Mouse (Mus musculus) midbrain, embryonic 13.5 days (tissue): ENCODE data around the gene Gm28372. TPM values are rescaled to one million over a fixed set of nuclear protein-coding genes. Genes with fewer than 3 reads are reported as not detected.
A peak's percentile ranks its signal among the peaks of the same experiment; 100 is the strongest.
"Not testable (repeated sequence)": the region's sequence is repeated elsewhere in the genome, so short reads cannot be mapped to it uniquely, and the experiment has no call there.

Source experiments
- ATAC-seq: fragments of 200-750 bp; cut with Nextera tagmentation; 2 replicates; pipeline ENCODE4 v1.8.0; 2017; ENCODE audit warnings: mild to moderate bottlenecking, moderate TSS enrichment, moderate library complexity
- H3K27ac ChIP-seq: fragments of 300-500 bp; sonication (generic); 2 replicates; pipeline ENCODE4 v1.5.1; 2015; ENCODE audit warnings: inconsistent platforms, mild to moderate bottlenecking, moderate library complexity
- H3K27me3 ChIP-seq: fragments of 300-500 bp; sonication (generic); 2 replicates; pipeline ENCODE4 v1.6.1; 2015; ENCODE audit warnings: mild to moderate bottlenecking, inconsistent platforms
- H3K36me3 ChIP-seq: fragments of 300-500 bp; sonication (generic); 2 replicates; pipeline ENCODE4 v1.6.1; 2015; ENCODE audit warnings: mild to moderate bottlenecking, inconsistent platforms
- H3K4me1 ChIP-seq: fragments of 300-500 bp; sonication (generic); replicated peaks from 2 replicates; pipeline ENCODE4 v1.6.1; 2015; ENCODE audit warnings: inconsistent platforms
- H3K4me2 ChIP-seq: fragments of 300-500 bp; sonication (generic); replicated peaks from 2 replicates; pipeline ENCODE4 v1.6.1; 2015; ENCODE audit warnings: moderate library complexity, mild to moderate bottlenecking, inconsistent platforms
- H3K4me3 ChIP-seq: fragments of 300-500 bp; sonication (generic); replicated peaks from 2 replicates; pipeline ENCODE4 v1.5.1; 2015; ENCODE audit warnings: mild to moderate bottlenecking, inconsistent platforms
- H3K9ac ChIP-seq: fragments of 300-500 bp; sonication (generic); replicated peaks from 2 replicates; pipeline ENCODE4 v1.6.1; 2015; ENCODE audit warnings: mild to moderate bottlenecking, inconsistent platforms
- H3K9me3 ChIP-seq: fragments of 300-500 bp; sonication (generic); 2 replicates; pipeline ENCODE4 v1.6.1; 2016; ENCODE audit warnings: mild to moderate bottlenecking, inconsistent platforms
- WGBS: fragments of 180-500 bp; shearing (Covaris S2); methylation state at CpG from one replicate; pipeline ENCODE4 v1.1.7; 2015; 5-methylcytosine and 5-hydroxymethylcytosine counted together
- polyA plus RNA-seq: library from polyadenylated mRNA; unstranded; fragments of >200 nt; fragmentation: Nextera tagmentation; extraction: Ambion mirVana; gene quantifications from 2 replicates; pipeline ENCODE4 v1.2.1, GENCODE M21; 2015

The Gm28372 gene
- 0.17 TPM in 2 replicates for polyA plus RNA-seq

DNA sequence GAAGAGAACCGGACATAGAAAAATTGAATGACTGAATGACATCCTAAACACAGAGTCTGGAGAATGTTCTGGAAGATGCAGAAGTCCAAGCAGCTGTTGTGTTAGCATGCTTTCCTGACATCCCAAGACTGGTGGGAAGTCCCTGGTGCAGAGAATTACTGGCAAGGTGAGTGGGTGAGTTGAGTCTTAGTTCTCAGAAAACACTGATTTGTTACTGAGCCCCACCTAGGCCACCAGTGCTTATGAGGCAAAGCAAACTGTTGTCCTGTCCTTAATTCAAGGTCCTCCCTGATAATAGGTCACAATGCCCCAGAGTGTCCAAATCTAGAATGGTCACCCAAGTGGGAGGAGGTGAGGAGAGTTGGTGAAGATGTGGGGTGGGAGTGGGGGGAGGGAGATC, at the start of gene Gm28372, which contains the start of gene 1700020A23Rik:
Gene Gm28372 (plus strand): TSS at position 301 of the 400 bp plus-strand sequence.
Gene 1700020A23Rik (plus strand): TSS at position 321 of the 400 bp plus-strand sequence.
- Histone ChIP-seq H3K4me3 (no peak within 1 kb of the TSS), H3K36me3 (no peaks in the 10 kb centered on the region), H3K27ac (no peak within 1 kb of the TSS), H3K9ac (no peak within 1 kb of the TSS), H3K4me1 (no peaks in the 10 kb centered on the region), H3K27me3 (no peaks in the 10 kb centered on the region), H3K9me3 (no peaks in the 10 kb centered on the region), H3K4me2 (no peak within 1 kb of the TSS)
- WGBS: 89% methylated on average over 1 of the region's 1 CpGs
- ATAC-seq: no peak

DNA sequence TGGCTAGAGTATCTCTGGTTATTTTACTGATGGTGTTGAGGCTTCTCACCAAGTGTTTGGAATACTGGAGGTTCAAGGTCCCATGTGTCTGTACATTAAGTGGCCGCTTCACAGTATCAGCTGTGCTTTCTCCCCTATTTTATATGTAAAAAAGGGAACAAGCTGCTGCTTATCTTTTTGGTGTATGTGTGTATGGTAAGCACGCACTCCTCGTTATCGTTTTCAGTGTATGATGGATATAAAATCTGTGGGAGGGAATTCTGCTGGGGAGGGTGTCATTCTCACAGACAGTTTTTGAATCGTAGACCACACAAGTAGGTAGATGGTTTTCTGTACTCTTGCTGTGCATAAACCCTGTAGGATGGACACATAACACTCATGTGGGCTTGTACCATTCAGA, 47.5 kb upstream of the Gm28372 start:
- Histone ChIP-seq H3K4me2 (no peak overlapping the region), H3K36me3 (no peaks in the 10 kb centered on the region), H3K9ac (no peak overlapping the region), H3K9me3 (no peaks in the 10 kb centered on the region; the same call in 1 of the 2 replicates), H3K27me3 (peaks cover 33% of the 10 kb centered on the region), H3K4me1 (peaks cover 4% of the 10 kb centered on the region), H3K27ac (no peak overlapping the region), H3K4me3 (no peak overlapping the region)
- WGBS: 95% methylated on average over 5 of the region's 5 CpGs
- ATAC-seq: no peak

DNA sequence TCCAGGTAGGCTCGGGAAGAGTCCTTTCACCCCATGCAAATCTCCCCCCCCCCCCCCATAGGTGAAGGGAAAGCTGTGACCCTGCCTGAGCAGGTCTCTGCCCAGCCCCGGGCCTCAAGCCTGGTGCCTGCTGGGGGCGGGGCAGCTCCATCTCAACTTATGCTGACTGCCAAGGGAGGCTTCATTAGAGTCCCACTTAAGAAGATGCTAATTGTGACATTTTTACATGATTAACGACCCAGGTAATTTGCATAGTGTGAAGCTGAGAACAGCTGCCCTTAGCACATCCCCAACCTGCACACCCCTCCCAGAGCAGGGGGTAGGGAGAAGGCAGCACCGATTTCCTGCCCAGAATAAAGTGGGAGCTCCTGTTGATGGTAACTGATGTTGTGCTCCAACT, 46.2 kb upstream of the Gm28372 start:
- peaks cover 46% of the 10 kb centered on the region for H3K27me3 ChIP-seq
- ATAC-seq: peak; percentile 18; the same call in 1 of the 2 replicates
- H3K9me3 ChIP-seq: no peaks in the 10 kb centered on the region; the same call in 1 of the 2 replicates
- H3K4me3 ChIP-seq: no peak overlapping the region
- H3K4me2 ChIP-seq: no peak overlapping the region
- 22% methylated on average over 5 of the region's 5 CpGs for WGBS
- no peak overlapping the region for H3K9ac ChIP-seq
- H3K36me3 ChIP-seq: no peaks in the 10 kb centered on the region
- no peak overlapping the region for H3K27ac ChIP-seq
- peaks cover 4% of the 10 kb centered on the region; the same call in 1 of the 2 replicates for H3K4me1 ChIP-seq

DNA sequence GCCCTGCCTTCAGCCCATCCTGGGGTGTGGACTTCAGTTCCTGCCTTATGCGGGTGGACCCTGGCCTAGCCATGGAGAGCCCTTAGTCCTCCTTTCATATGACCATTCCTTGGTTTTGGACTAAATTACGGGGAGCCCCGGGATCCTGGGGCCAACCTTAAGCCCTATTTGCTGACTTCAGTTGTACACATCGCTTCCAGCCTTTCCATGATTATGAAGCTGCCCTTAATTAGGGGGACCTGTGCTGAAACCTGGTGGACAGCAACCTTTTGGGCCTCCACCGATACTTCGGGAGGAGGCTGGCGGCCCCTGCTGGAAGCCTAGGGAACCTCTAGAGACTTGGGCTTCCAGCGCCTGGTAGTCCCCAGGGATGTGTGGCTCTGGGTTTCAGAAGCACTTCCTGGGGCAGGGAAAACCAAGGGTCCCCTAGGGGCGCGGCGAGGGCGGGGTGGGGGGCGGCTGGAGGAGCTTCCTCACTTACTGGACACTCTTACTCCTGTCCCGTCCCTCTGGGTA, 42.5 kb upstream of the Gm28372 start:
- Histone ChIP-seq H3K9me3 (no peaks in the 10 kb centered on the region; the same call in 1 of the 2 replicates), H3K36me3 (no peaks in the 10 kb centered on the region), H3K4me1 (peaks cover 12% of the 10 kb centered on the region), H3K4me3 (no peak overlapping the region), H3K9ac (peak overlapping the region; percentile 8; the same call in 1 of the 2 replicates), H3K27ac (no peak overlapping the region), H3K27me3 (peaks cover 51% of the 10 kb centered on the region), H3K4me2 (no peak overlapping the region)
- ATAC-seq: peak; percentile 34; the same call in 1 of the 2 replicates
- WGBS: 4% methylated on average over 14 of the region's 14 CpGs

DNA sequence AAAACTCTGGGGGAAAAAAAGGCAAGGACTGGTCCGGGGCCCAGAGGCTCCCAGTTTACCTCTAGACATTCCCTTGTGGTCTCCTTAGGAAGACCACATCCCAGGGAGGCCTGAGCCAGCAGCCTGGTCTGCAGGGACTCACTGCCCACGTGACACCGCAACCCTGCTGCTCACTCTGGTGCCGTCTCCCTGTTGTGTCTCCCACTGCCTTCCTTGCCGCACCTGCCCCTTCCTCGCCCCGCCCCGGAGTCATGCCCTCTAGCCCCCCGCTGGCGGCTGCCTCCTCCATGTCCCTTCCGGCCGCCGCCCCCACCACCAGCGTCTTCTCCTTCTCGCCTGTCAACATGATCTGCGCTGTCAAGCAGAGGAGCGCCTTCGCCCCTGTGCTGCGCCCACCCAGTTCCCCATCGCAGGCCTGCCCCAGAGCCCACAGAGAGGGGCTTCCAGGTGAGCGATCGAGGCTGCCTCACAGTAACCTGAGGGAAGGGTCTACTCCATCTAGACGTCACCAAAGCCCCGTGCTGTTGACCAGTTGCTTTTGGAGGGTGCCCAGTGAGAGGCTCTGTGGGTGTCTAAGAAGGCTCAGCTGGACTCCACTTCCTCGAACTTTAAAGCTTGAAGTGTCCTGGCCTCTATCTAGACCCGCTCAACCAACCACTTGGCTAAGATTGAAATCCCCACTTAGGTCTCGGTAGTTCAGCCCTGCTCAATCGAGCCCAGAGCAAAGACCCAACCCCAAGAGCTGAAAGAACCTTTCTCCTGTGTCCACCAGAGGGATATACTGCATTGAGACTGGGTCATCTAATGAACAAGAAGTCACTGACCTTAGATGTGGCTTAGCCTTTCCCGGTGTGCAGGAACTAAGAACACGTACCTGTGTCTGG, 39.6 kb upstream of the Gm28372 start:
- 7% methylated on average over 29 of the region's 30 CpGs for WGBS
- Histone ChIP-seq H3K27ac (no peak overlapping the region), H3K4me1 (peaks cover 12% of the 10 kb centered on the region), H3K9ac (peak overlapping the region; percentile 54), H3K36me3 (no peaks in the 10 kb centered on the region), H3K4me2 (peak overlapping the region; percentile 55), H3K4me3 (peak overlapping the region; percentile 32), H3K27me3 (peaks cover 39% of the 10 kb centered on the region), H3K9me3 (no peaks in the 10 kb centered on the region)
- ATAC-seq: peak; percentile 62

DNA sequence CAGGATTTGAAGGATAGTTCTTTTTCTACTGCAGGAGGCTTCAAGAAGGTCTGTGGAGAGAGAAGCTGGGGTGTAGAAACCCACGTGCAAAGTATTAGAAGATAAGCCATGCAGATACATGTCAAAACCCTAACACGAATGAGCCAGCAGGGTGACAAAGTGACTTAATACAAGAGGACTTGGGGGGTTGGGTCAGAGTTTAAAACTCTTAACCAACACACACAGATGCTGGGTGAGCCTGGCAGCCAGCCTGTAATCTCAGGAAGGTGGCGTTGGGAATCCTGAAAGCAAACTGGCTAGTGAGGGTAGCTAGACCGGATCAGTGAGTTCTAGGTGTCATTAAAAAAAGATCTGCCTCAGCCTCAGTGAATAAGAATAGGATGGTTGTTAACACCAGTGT, 37.7 kb upstream of the Gm28372 start:
- no peak for ATAC-seq
- no peak overlapping the region for H3K9ac ChIP-seq
- H3K4me3 ChIP-seq: no peak overlapping the region
- H3K4me1 ChIP-seq: peaks cover 9% of the 10 kb centered on the region
- no peaks in the 10 kb centered on the region for H3K36me3 ChIP-seq
- WGBS: 74% methylated on average over 4 of the region's 4 CpGs
- H3K27ac ChIP-seq: no peak overlapping the region
- H3K4me2 ChIP-seq: no peak overlapping the region
- H3K9me3 ChIP-seq: no peaks in the 10 kb centered on the region
- peaks cover 19% of the 10 kb centered on the region for H3K27me3 ChIP-seq

DNA sequence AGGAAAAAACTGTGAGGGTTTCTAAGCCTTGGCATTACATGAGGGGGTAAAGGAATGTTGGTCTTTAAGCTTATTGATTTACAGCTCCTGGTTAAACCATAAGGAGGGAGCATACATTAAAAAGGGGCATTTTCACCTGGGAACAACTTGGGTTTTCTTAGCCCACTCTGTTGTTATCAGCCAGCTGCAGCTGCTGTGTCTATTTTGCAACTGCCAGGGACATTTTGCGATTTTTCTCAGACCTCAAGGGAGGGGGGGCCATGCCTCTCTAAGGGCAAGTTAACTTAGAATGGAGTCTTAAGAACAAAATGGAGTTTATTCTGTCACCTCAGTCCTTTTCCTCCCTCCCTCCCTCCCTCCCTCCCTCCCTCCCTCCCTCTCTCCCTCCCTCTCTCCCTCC, 32.0 kb upstream of the Gm28372 start:
- H3K36me3 ChIP-seq, H3K9ac ChIP-seq, ATAC-seq, H3K4me3 ChIP-seq, H3K4me1 ChIP-seq, H3K4me2 ChIP-seq, H3K27me3 ChIP-seq, H3K27ac ChIP-seq, H3K9me3 ChIP-seq: not testable (repeated sequence)
- 59% methylated on average over 1 of the region's 1 CpGs for WGBS

DNA sequence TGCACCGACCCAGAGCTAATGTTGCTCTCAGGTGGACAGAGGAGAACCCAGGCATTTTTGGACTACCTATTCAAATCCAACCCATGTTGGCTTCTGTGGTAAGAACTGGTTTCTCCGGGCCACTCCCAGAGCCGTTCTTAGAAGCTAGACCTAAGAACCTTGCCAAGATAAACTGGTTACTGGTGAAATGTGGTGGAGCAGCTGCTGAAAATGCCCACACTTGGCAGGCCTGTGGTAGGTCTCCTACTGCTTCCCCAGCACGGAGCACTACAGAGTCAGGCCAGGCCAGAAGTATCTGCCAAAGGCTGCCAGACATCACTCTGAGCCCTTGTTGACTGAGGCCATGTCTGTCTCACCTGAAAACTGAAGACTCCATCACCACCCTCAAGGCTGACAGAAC, 30.1 kb upstream of the Gm28372 start:
- H3K4me2 ChIP-seq: no peak overlapping the region
- H3K9me3 ChIP-seq: no peaks in the 10 kb centered on the region
- no peaks in the 10 kb centered on the region for H3K36me3 ChIP-seq
- H3K27me3 ChIP-seq: no peaks in the 10 kb centered on the region
- no peak for ATAC-seq
- WGBS: 84% methylated on average over 4 of the region's 4 CpGs
- H3K27ac ChIP-seq: no peak overlapping the region
- H3K4me3 ChIP-seq: no peak overlapping the region
- no peaks in the 10 kb centered on the region for H3K4me1 ChIP-seq
- H3K9ac ChIP-seq: no peak overlapping the region

DNA sequence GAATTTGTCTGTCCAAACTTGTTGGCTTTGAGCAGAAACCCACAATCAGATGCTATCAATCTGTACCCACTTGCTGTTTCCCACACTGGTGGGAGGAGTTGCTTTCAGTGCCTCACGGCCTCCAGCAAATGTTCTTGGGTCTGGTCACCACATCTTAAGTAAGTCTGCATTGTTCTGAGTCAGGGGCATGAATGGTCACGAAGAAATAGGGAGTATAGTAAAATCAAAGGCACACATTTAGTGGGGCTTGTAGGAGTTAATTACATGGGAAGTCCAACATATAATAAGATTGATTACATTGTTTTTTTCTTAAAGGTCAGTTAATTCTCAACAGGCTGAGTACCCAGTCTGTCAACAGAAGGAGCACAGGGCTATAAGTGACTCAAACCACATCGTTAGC, 21.8 kb upstream of the Gm28372 start:
- H3K9me3 ChIP-seq: no peaks in the 10 kb centered on the region
- no peaks in the 10 kb centered on the region for H3K27me3 ChIP-seq
- H3K27ac ChIP-seq: no peak overlapping the region
- H3K4me2 ChIP-seq: no peak overlapping the region
- 51% methylated on average over 3 of the region's 3 CpGs for WGBS
- H3K4me3 ChIP-seq: no peak overlapping the region
- no peaks in the 10 kb centered on the region for H3K36me3 ChIP-seq
- ATAC-seq: no peak
- no peaks in the 10 kb centered on the region for H3K4me1 ChIP-seq
- no peak overlapping the region for H3K9ac ChIP-seq

DNA sequence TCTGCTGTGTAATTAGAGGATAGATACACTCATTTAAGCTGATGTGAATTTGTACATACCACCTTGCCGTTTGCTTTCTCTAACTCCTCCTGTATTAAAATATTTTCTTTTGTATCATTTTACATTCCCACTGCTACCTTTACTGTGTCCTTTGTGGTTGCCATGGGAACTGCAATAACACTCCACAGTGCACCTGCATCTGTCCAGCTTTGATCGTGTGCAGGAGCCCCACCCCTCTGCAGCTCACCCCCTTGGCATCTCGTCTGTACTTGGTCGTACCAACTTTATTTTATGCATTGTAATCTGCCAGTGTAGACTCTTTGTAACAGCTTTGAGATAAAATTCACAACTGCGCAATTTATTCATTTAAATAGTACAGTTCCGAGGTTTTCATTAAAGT, 21.1 kb upstream of the Gm28372 start:
- H3K4me2 ChIP-seq: no peak overlapping the region
- WGBS: 74% methylated on average over 6 of the region's 6 CpGs
- no peaks in the 10 kb centered on the region for H3K36me3 ChIP-seq
- no peaks in the 10 kb centered on the region for H3K9me3 ChIP-seq
- H3K4me3 ChIP-seq: no peak overlapping the region
- no peak for ATAC-seq
- H3K27me3 ChIP-seq: no peaks in the 10 kb centered on the region
- H3K4me1 ChIP-seq: no peaks in the 10 kb centered on the region
- H3K27ac ChIP-seq: no peak overlapping the region
- H3K9ac ChIP-seq: no peak overlapping the region

DNA sequence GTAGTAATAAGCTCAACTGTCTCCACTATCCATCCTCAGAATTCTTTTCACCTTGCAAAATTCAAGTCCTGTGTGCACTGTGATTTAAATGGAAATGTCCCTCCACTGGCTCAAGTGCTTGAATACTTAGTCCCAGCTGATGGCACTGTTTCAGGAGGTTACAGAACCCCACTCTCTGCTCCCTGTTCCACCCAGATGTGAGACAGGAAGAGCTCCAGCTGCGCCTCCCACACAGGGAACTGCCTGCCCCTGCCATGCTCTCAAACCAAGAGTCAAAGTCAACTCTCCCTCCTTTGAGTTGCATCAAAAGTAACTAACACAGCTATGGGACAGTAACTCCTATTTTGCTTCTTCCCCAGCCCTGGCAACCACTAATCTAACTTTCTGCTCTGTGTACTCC, 18.8 kb upstream of the Gm28372 start:
- Histone ChIP-seq H3K36me3 (no peaks in the 10 kb centered on the region), H3K4me3 (no peak overlapping the region), H3K9me3 (no peaks in the 10 kb centered on the region), H3K27ac (no peak overlapping the region), H3K27me3 (no peaks in the 10 kb centered on the region), H3K9ac (no peak overlapping the region), H3K4me1 (no peaks in the 10 kb centered on the region), H3K4me2 (no peak overlapping the region)
- ATAC-seq: no peak
- 92% methylated on average over 1 of the region's 1 CpGs for WGBS

DNA sequence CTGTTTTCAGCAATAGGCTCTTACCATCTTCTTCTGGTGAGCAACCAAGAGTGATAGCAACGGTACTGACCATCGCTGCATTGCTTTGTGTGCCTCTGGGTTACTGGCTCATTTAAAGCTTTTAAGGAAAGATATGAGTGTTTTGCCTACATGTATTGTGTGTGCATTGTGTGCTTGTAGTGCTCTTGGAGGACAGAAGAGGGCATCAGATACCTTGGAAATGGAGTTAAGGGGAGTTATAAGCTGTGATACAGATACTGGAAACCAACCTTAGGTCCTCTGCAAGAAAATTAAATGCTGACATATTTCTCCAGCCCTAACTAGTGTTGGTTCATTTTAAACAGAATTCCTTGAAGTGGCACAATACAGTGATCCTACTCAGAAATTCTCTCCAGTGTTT, 16.2 kb upstream of the Gm28372 start:
- peaks cover 6% of the 10 kb centered on the region for H3K36me3 ChIP-seq
- no peaks in the 10 kb centered on the region for H3K9me3 ChIP-seq
- no peak for ATAC-seq
- no peak overlapping the region for H3K4me3 ChIP-seq
- no peaks in the 10 kb centered on the region for H3K4me1 ChIP-seq
- H3K27ac ChIP-seq: no peak overlapping the region
- no peaks in the 10 kb centered on the region for H3K27me3 ChIP-seq
- 75% methylated on average over 2 of the region's 2 CpGs for WGBS
- no peak overlapping the region for H3K9ac ChIP-seq
- H3K4me2 ChIP-seq: no peak overlapping the region
